Mouse (Mus musculus) kidney, embryonic 14.5 days (tissue): ENCODE measurements at regions not wholly inside any gene's neighbourhood (a gene's known extent, or its start where the extent isn't known, plus 50 kb on each side); places are given as distances from the start of the nearest gene placed in this dataset.

Experiments used
- ATAC-seq: fragments of 200-750 bp; cut with Nextera tagmentation; 2 replicates; pipeline ENCODE4 v1.8.0; 2017; ENCODE audit warnings: moderate number of reproducible peaks, mild to moderate bottlenecking, moderate TSS enrichment, moderate library complexity; ENCODE audit not compliant: low FRiP score, low TSS enrichment
- H3K27ac ChIP-seq: fragments of 300-500 bp; sonication (generic); 2 replicates; pipeline ENCODE4 v1.5.1; 2014; ENCODE audit warnings: low read depth, mild to moderate bottlenecking, low read length, moderate library complexity, mixed read lengths
- H3K27me3 ChIP-seq: fragments of 300-500 bp; sonication (generic); 2 replicates; pipeline ENCODE4 v1.6.1; 2014; ENCODE audit warnings: mild to moderate bottlenecking, low read length; ENCODE audit not compliant: control insufficient read depth, insufficient read depth
- H3K36me3 ChIP-seq: fragments of 300-500 bp; sonication (generic); 2 replicates; pipeline ENCODE4 v1.6.1; 2014; ENCODE audit warnings: low read length, mixed read lengths; ENCODE audit not compliant: control insufficient read depth, insufficient read depth
- H3K4me1 ChIP-seq: fragments of 300-500 bp; sonication (generic); 2 replicates; pipeline ENCODE4 v1.6.1; 2014; ENCODE audit warnings: low read length, mixed read lengths; ENCODE audit not compliant: control insufficient read depth, insufficient read depth
- H3K4me2 ChIP-seq: fragments of 300-500 bp; sonication (generic); replicated peaks from 2 replicates; pipeline ENCODE4 v1.6.1; 2014; ENCODE audit warnings: low read depth, mild to moderate bottlenecking, low read length
- H3K4me3 ChIP-seq: fragments of 300-500 bp; sonication (generic); 2 replicates; pipeline ENCODE4 v1.5.1; 2014; ENCODE audit warnings: mild to moderate bottlenecking, low read length
- H3K9ac ChIP-seq: fragments of 300-500 bp; sonication (generic); 2 replicates; pipeline ENCODE4 v1.6.1; 2014; ENCODE audit warnings: low read depth, mild to moderate bottlenecking, low read length, moderate library complexity
- H3K9me3 ChIP-seq: fragments of 300-500 bp; sonication (generic); 2 replicates; pipeline ENCODE4 v1.6.1; 2016; ENCODE audit warnings: low read length; ENCODE audit not compliant: control insufficient read depth
- WGBS: fragments of 180-500 bp; shearing (Covaris S2); extraction: QIAGEN DNeasy Blood & Tissue Kit; methylation state at CpG from one replicate; pipeline ENCODE4 v1.1.7; 2014; 5-methylcytosine and 5-hydroxymethylcytosine counted together

DNA sequence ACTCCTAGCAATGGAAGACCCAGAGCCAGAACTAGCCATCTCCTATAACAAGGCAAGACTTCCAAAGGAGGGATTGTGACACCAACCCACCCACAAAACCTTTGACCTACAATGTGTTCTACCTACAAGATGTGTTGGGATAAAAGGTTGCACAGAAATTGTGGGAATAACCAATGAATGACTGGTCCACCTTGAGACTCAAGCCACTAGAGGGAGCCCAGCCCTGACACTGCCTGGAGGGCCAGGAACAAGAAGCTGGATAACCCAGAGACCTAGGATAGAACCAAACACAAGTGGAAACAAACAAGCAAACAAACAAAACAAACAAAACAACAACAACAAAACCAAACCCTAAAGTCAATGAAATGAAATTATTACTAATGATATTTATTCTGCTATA, 288.8 kb downstream of the Dchs2 start:
- no peak overlapping the region for H3K4me3 ChIP-seq
- no peak overlapping the region for H3K27ac ChIP-seq
- no peak overlapping the region for H3K4me2 ChIP-seq
- H3K36me3 ChIP-seq, result no peaks in the 10 kb centered on the region
- H3K27me3 ChIP-seq, result no peaks in the 10 kb centered on the region
- H3K9ac ChIP-seq, result no peak overlapping the region
- H3K9me3 ChIP-seq, result no peaks in the 10 kb centered on the region
- H3K4me1 ChIP-seq, result no peaks in the 10 kb centered on the region
- no peak for ATAC-seq

DNA sequence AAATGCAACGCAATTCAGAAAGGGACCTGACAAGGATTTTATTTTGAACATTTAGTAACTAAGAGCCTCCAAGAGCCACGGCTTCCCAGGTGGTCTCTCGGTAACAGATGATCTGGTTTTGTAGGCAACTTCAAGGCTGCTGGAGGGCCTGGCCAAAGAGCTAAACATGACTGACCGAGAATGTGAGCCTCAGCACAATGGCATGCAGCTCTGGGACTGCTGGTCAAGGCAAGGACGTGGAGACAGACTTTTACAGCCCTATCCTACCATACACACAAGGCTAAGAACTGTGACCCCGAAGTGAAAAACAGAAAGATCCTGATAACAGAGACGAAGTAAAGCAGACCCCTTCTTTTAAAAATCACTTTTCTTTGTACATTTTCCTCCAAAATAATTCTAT, 296.5 kb downstream of the Dchs2 start:
- Histone ChIP-seq H3K9ac (no peak overlapping the region), H3K9me3 (no peaks in the 10 kb centered on the region), H3K36me3 (no peaks in the 10 kb centered on the region), H3K4me1 (no peaks in the 10 kb centered on the region), H3K27me3 (no peaks in the 10 kb centered on the region), H3K27ac (no peak overlapping the region), H3K4me2 (no peak overlapping the region), H3K4me3 (no peak overlapping the region)
- WGBS, result 73% methylated on average over 7 of the region's 7 CpGs
- no peak for ATAC-seq

DNA sequence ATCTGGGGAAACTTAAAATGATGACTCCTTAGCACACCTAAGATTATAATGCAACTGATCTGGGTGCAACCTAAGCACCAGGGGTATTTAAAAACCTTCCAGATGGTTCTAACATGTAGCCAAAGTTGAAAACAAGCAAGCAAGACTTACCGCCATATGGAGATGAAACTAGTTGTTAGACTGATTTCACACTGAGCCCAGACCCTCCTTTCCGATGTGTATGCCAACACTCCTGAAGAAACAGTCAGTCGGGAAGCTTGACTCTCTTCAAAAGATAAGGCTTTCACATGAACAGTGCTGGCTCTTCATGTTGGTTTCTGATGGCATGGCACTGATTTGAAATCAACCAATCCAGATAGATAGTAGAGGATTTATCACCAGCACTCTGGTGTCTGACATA, 301.6 kb downstream of the Dchs2 start:
- H3K4me2 ChIP-seq, result no peak overlapping the region
- no peaks in the 10 kb centered on the region for H3K27me3 ChIP-seq
- H3K9me3 ChIP-seq, result no peaks in the 10 kb centered on the region
- no peak overlapping the region for H3K9ac ChIP-seq
- H3K4me3 ChIP-seq, result no peak overlapping the region
- no peak for ATAC-seq
- WGBS, result 86% methylated on average over 3 of the region's 3 CpGs
- H3K36me3 ChIP-seq, result no peaks in the 10 kb centered on the region
- no peak overlapping the region for H3K27ac ChIP-seq
- H3K4me1 ChIP-seq, result no peaks in the 10 kb centered on the region

DNA sequence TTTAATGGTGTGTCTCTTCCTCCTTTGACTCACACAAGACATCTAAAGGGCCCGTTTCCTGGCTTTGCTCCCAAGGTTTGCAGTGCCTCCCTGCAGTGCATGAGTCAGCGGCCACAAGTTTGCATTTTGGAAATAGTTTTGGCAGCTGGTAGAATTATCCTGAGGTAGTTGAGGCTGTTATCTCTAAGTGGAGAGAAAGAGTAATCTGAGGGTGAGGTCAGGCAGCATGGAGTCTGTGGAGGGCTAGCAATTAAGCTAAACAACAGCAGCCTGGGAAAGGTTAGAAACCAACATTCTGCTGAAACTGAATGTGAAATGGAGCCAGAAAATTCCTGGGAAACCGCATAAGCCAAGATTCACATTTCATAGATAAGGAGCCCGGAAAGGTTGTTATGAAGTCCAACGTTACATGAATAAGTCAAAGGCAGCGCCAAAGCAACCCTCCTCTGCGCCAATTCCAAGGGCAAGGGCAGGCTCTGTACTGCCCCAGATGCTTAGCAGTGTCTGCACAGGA, 318.5 kb downstream of the Dchs2 start:
- 80% methylated on average over 7 of the region's 7 CpGs for WGBS
- H3K4me3 ChIP-seq, result no peak overlapping the region
- ATAC-seq, result no peak
- H3K27ac ChIP-seq, result no peak overlapping the region
- no peaks in the 10 kb centered on the region for H3K36me3 ChIP-seq
- no peak overlapping the region for H3K4me2 ChIP-seq
- no peak overlapping the region for H3K9ac ChIP-seq
- H3K27me3 ChIP-seq, result no peaks in the 10 kb centered on the region
- no peaks in the 10 kb centered on the region for H3K4me1 ChIP-seq
- H3K9me3 ChIP-seq, result no peaks in the 10 kb centered on the region

DNA sequence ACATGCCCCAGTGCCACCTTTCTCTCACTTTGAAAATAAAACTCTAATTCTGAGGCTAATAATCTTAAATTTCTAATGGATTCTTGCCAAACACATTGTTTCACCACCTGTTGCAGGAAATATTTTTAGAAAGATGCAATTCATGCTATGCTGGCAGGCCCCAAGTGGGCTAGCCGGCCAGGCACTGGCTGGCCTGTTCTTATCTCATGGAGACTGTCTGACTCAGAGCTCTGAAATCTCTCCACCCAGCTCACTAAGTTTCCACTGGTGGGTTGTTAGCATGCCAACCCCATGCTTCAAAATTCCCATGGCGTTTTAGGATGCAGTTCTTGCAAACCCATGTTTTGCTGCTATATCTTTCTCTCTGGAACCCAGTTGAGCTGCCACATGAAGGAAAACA, 315.5 kb upstream of the Sfrp2 start:
- Histone ChIP-seq H3K4me1 (no peaks in the 10 kb centered on the region), H3K27me3 (no peaks in the 10 kb centered on the region), H3K36me3 (no peaks in the 10 kb centered on the region), H3K4me3 (no peak overlapping the region), H3K4me2 (no peak overlapping the region), H3K9ac (no peak overlapping the region), H3K27ac (no peak overlapping the region), H3K9me3 (no peaks in the 10 kb centered on the region)
- WGBS, result 81% methylated on average over 2 of the region's 2 CpGs
- ATAC-seq, result no peak

DNA sequence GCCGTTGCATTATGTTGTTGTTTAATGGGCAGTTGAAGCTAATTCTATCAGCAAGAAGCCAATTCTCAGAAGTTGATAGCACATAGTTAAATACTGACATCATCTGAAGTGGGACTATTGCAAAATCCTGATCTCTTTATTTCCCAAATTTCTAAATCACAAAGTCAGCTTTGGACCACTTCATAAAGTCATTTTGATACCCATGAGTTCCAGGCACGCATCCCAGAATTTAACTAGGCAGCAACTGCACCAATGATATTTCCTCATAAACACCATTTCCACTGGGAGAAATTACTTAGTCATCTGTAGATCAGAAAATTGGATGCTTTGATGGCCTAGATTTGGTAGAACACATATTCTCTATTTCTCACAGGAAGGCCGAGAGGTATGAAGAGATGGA, 314.8 kb upstream of the Sfrp2 start:
- Histone ChIP-seq H3K4me3 (no peak overlapping the region), H3K27me3 (no peaks in the 10 kb centered on the region), H3K27ac (no peak overlapping the region), H3K9ac (no peak overlapping the region), H3K4me2 (no peak overlapping the region), H3K9me3 (no peaks in the 10 kb centered on the region), H3K36me3 (no peaks in the 10 kb centered on the region), H3K4me1 (no peaks in the 10 kb centered on the region)
- 90% methylated on average over 3 of the region's 3 CpGs for WGBS
- ATAC-seq, result no peak

DNA sequence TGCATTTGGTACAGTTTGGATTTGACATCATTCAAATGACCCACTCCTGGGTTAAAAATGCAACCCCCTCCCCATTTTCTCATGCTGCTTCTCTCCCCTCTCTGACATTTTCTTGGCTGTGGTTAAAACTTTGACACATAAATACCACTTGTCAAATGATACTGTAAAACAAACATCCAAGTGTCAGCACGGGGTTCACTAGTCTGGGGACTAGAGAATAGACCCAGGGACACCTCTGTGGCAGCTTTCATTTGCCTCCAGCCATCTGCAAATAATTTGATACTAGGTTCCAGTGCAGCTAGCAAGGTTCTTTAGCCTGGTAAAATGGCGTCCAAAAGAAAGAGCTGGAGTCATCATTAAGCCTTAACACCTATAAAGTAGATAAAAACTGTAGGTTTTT, 312.7 kb upstream of the Sfrp2 start:
- WGBS, result 56% methylated on average over 2 of the region's 2 CpGs
- Histone ChIP-seq H3K4me2 (no peak overlapping the region), H3K9me3 (no peaks in the 10 kb centered on the region), H3K36me3 (no peaks in the 10 kb centered on the region), H3K27me3 (no peaks in the 10 kb centered on the region), H3K4me1 (no peaks in the 10 kb centered on the region), H3K9ac (no peak overlapping the region), H3K4me3 (no peak overlapping the region), H3K27ac (no peak overlapping the region)
- no peak for ATAC-seq

DNA sequence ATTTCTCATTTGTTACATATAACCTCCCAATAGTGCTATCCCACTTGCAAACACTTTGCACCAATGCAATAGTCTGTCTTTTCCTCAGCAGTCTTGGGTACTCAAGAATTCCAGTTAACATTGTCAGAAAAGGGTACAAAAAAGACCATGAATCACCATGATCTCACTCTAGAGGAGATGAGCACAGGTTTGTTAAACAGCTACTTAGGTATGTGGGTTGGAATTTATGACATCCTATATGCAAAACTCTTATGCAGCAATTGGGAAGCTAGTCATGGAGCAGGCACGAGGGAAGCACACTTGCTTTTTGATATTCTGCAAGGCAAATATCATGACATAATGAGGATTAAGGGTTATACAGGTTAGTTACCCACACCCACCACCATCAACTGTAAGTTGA, 307.7 kb upstream of the Sfrp2 start:
- H3K9me3 ChIP-seq, result no peaks in the 10 kb centered on the region
- H3K4me1 ChIP-seq, result no peaks in the 10 kb centered on the region
- no peak overlapping the region for H3K4me3 ChIP-seq
- no peak overlapping the region for H3K27ac ChIP-seq
- no peaks in the 10 kb centered on the region for H3K27me3 ChIP-seq
- WGBS, result 60% methylated on average over 1 of the region's 1 CpGs
- H3K4me2 ChIP-seq, result no peak overlapping the region
- ATAC-seq, result no peak
- no peaks in the 10 kb centered on the region for H3K36me3 ChIP-seq
- H3K9ac ChIP-seq, result no peak overlapping the region

DNA sequence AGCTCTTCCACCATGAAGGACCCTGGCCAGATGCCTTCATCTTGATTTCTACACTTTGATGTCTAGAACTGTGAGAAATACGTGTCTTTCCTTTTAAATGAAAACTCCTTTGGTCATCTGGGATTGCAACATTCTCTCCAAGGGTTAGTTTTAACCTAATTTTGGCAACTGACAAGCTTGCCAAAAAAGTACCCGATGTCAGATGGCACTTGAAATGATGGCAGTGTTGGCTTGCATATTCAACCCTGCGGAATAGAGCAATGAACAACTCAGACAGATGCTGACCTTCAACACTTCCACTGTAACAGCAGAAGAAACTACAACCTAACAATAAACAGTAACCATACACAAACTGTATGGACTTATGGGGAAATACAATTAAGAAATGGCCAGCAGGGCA, 286.9 kb upstream of the Sfrp2 start:
- Histone ChIP-seq H3K4me3 (no peak overlapping the region), H3K4me2 (no peak overlapping the region), H3K4me1 (no peaks in the 10 kb centered on the region), H3K9ac (no peak overlapping the region), H3K9me3 (no peaks in the 10 kb centered on the region), H3K27ac (no peak overlapping the region), H3K27me3 (no peaks in the 10 kb centered on the region), H3K36me3 (no peaks in the 10 kb centered on the region)
- no peak for ATAC-seq
- 91% methylated on average over 3 of the region's 3 CpGs for WGBS

DNA sequence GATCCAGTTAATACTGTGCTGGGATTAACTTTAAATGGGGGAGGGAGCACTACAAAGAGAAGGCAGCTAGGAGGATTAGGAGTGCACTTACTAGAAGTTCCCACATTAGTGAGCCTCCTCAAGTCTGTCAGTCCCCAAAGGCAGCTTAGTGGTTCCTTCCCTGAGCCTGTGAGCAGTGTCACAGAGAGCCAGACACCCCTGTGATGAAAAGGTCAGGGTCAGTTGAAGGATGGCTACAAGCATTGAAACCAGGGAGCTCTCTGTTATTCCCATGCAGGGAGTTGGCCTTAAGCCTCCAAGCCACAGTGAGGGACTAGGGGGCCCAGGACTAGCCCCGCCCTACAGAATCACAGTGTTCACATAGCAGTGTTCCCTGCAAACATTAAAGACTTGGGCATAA, 285.9 kb upstream of the Sfrp2 start:
- H3K9ac ChIP-seq, result no peak overlapping the region
- ATAC-seq, result no peak

More for the DNA sequence above, 285.9 kb upstream of the Sfrp2 start:
- H3K36me3 ChIP-seq, result no peaks in the 10 kb centered on the region
- H3K4me3 ChIP-seq, result no peak overlapping the region
- H3K4me2 ChIP-seq, result no peak overlapping the region
- no peaks in the 10 kb centered on the region for H3K4me1 ChIP-seq
- H3K27me3 ChIP-seq, result no peaks in the 10 kb centered on the region
- H3K27ac ChIP-seq, result no peak overlapping the region
- H3K9me3 ChIP-seq, result no peaks in the 10 kb centered on the region
- 100% methylated on average over 1 of the region's 1 CpGs for WGBS
